Mouse (Mus musculus) activated CD4-positive, CD25-positive, alpha-beta regulatory T cell, adult 4 months (primary cell): ENCODE measurements around the gene Hexb. TPM values are rescaled to one million over a fixed set of nuclear protein-coding genes. Genes with fewer than 3 reads are reported as not detected.

Experiments
- ATAC-seq: one replicate; pipeline ENCODE4 v1.8.0; 2017
- polyA plus RNA-seq, 2 experiments: library from polyadenylated mRNA; unstranded; fragments of 100-300 nt; shearing (Covaris generic); gene quantifications; one replicate each; pipeline ENCODE4 v1.2.1; 2017

Hexb gene
- polyA plus RNA-seq, 2 experiments from 2014 or later = 76.8 to 77.4 TPM

GRCm38 (mm10) chr13:97223856-97224255, 25.7 kb upstream of the Hexb start:
- no peak for ATAC-seq

GRCm38 (mm10) chr13:97220022-97220421, 21.9 kb upstream of the Hexb start:
- ATAC-seq = no peak

GRCm38 (mm10) chr13:97216196-97216595, 18.0 kb upstream of the Hexb start:
- no peak for ATAC-seq

GRCm38 (mm10) chr13:97215563-97215962, 17.4 kb upstream of the Hexb start:
- ATAC-seq = no peak

GRCm38 (mm10) chr13:97214583-97215268, 16.6 kb upstream of the Hexb start:
- ATAC-seq = no peak

GRCm38 (mm10) chr13:97208500-97209010, 10.4 kb upstream of the Hexb start:
- ATAC-seq = no peak

- ATAC-seq = peak; percentile 95
Measured at GRCm38 (mm10) chr13:97208112-97208478, 9.9 kb upstream of the Hexb start.

- ATAC-seq = no peak
Measured at GRCm38 (mm10) chr13:97207472-97208111, 9.4 kb upstream of the Hexb start.

GRCm38 (mm10) chr13:97206046-97206445, 7.9 kb upstream of the Hexb start:
- ATAC-seq = no peak

- ATAC-seq = peak; percentile 62
Measured at GRCm38 (mm10) chr13:97205052-97205701, 7.0 kb upstream of the Hexb start.

GRCm38 (mm10) chr13:97201896-97202295, 3.7 kb upstream of the Hexb start:
- no peak for ATAC-seq

GRCm38 (mm10) chr13:97201076-97201475, 2.9 kb upstream of the Hexb start:
- no peak for ATAC-seq

- no peak for ATAC-seq
Measured at GRCm38 (mm10) chr13:97199123-97199522, 966 bp upstream of the Hexb start.

GRCm38 (mm10) chr13:97196925-97197218, 1.3 kb downstream of the Hexb start:
- no peak for ATAC-seq

- ATAC-seq = no peak
Measured at GRCm38 (mm10) chr13:97196186-97196924, 1.8 kb downstream of the Hexb start.

GRCm38 (mm10) chr13:97193420-97193819, 4.7 kb downstream of the Hexb start:
- ATAC-seq = no peak

- ATAC-seq = no peak
Measured at GRCm38 (mm10) chr13:97192649-97193048, 5.5 kb downstream of the Hexb start.

GRCm38 (mm10) chr13:97187693-97188092, 10.5 kb downstream of the Hexb start:
- no peak for ATAC-seq

GRCm38 (mm10) chr13:97186346-97186745, 11.8 kb downstream of the Hexb start:
- ATAC-seq = no peak

- no peak for ATAC-seq
Measured at GRCm38 (mm10) chr13:97184656-97185055, 13.5 kb downstream of the Hexb start.

GRCm38 (mm10) chr13:97184168-97184567, 14.0 kb downstream of the Hexb start:
- ATAC-seq = no peak

- no peak for ATAC-seq
Measured at GRCm38 (mm10) chr13:97182821-97183220, 15.3 kb downstream of the Hexb start.

- ATAC-seq = no peak
Measured at GRCm38 (mm10) chr13:97180113-97180828, 17.9 kb downstream of the Hexb start.
